Mouse (Mus musculus) liver (tissue): ENCODE results near the gene Dlx3.

Experiments used
- DNase-seq: peaks from one replicate; pipeline ENCODE4 v3.0.0-alpha.2; 2020; ENCODE audit warnings: mixed read lengths

Gene Dlx3

GRCm38 (mm10) chr11:95119990-95120632 is at the start of gene Dlx3:
Gene Dlx3, plus strand, starts transcription at chr11:95120119.
- peak; percentile 29 for DNase-seq

GRCm38 (mm10) chr11:95070140-95071107 is 49.5 kb upstream of the Dlx3 start:
- DNase-seq, result no peak

GRCm38 (mm10) chr11:95071266-95071665 is 48.7 kb upstream of the Dlx3 start:
- peak; percentile 27 for DNase-seq

GRCm38 (mm10) chr11:95072136-95072535 is 47.8 kb upstream of the Dlx3 start:
- no peak for DNase-seq

GRCm38 (mm10) chr11:95072804-95073203 is 47.1 kb upstream of the Dlx3 start:
- no peak for DNase-seq

GRCm38 (mm10) chr11:95073835-95074234 is 46.1 kb upstream of the Dlx3 start:
- no peak for DNase-seq

GRCm38 (mm10) chr11:95074694-95075093 is 45.2 kb upstream of the Dlx3 start:
- no peak for DNase-seq

GRCm38 (mm10) chr11:95075197-95076040 is 44.5 kb upstream of the Dlx3 start:
- DNase-seq, result no peak

- DNase-seq, result peak; percentile 34
Measured at GRCm38 (mm10) chr11:95076041-95076535, 43.8 kb upstream of the Dlx3 start.

GRCm38 (mm10) chr11:95076536-95077111 is 43.3 kb upstream of the Dlx3 start, which contains the start of gene Itga3:
Gene Itga3, minus strand, starts transcription at chr11:95076801.
- DNase-seq, result peak; percentile 61

GRCm38 (mm10) chr11:95077956-95078355 is 42.0 kb upstream of the Dlx3 start:
- no peak for DNase-seq

- no peak for DNase-seq
Measured at GRCm38 (mm10) chr11:95079256-95079875, 40.6 kb upstream of the Dlx3 start.

GRCm38 (mm10) chr11:95080783-95081182 is 39.1 kb upstream of the Dlx3 start:
- DNase-seq, result no peak

GRCm38 (mm10) chr11:95082896-95083295 is 37.0 kb upstream of the Dlx3 start:
- no peak for DNase-seq

- DNase-seq, result no peak
Measured at GRCm38 (mm10) chr11:95084175-95084574, 35.7 kb upstream of the Dlx3 start.

GRCm38 (mm10) chr11:95084811-95085382 is 35.0 kb upstream of the Dlx3 start:
- no peak for DNase-seq

- DNase-seq, result peak; percentile 41
Measured at GRCm38 (mm10) chr11:95085710-95086109, 34.2 kb upstream of the Dlx3 start.

- DNase-seq, result no peak
Measured at GRCm38 (mm10) chr11:95086229-95086628, 33.7 kb upstream of the Dlx3 start.

GRCm38 (mm10) chr11:95087301-95088228 is 32.4 kb upstream of the Dlx3 start:
- no peak for DNase-seq

- DNase-seq, result no peak
Measured at GRCm38 (mm10) chr11:95088286-95088685, 31.6 kb upstream of the Dlx3 start.
